Mouse (Mus musculus): ENCODE results near the gene Il10. TPM values are rescaled to one million over a fixed set of nuclear protein-coding genes. Genes with fewer than 3 reads are reported as not detected.

Gene Il10
- total and polyA plus RNA-seq, 2 experiments from 2014 or later: not detected

- Histone ChIP-seq H3K27ac (ENCODE audit: low read depth) (no peak overlapping the region), H3K4me3 (ENCODE audit: low read depth, low read length) (no peak overlapping the region), H3K36me3 (replicated peaks; ENCODE audit: control insufficient read depth, insufficient read depth, low read length) (peaks cover 48% of the 10 kb centered on the region), H3K9me3 (replicated peaks; ENCODE audit: control insufficient read depth, low read length) (no peaks in the 10 kb centered on the region), H3K4me1 (ENCODE audit: control insufficient read depth, insufficient read depth) (peaks cover 45% of the 10 kb centered on the region), H3K9ac (replicated peaks; ENCODE audit: low read depth, low read length) (no peak overlapping the region), H3K27me3 (ENCODE audit: control insufficient read depth, insufficient read depth, low read length) (no peaks in the 10 kb centered on the region), H3K4me2 (ENCODE audit: low read depth, low read length) (no peak overlapping the region)
- 50% methylated on average over 7 of the region's 7 CpGs for WGBS
- TF ChIP-seq EP300 (IDR thresholded peaks at IDR 0.05; ENCODE audit: low read depth) (no peak), CTCF (IDR thresholded peaks at IDR 0.05; ENCODE audit: low read depth) (no peak)
- ATAC-seq (ENCODE audit: insufficient read depth, low read depth): no peak
- no peak for DNase-seq (ENCODE audit: low spot score)
These were observed 38.8 kb downstream of the Il10 start for GRCm38 (mm10) chr1:131058431-131058830.

GRCm38 (mm10) chr1:131059411-131059810, 39.8 kb downstream of the Il10 start:
- H3K9ac ChIP-seq (replicated peaks; ENCODE audit: low read depth, low read length): no peak overlapping the region
- no peaks in the 10 kb centered on the region for H3K27me3 ChIP-seq (ENCODE audit: control insufficient read depth, insufficient read depth, low read length)
- TF ChIP-seq CTCF (IDR thresholded peaks at IDR 0.05; ENCODE audit: low read depth) (no peak), EP300 (IDR thresholded peaks at IDR 0.05; ENCODE audit: low read depth) (no peak)
- H3K9me3 ChIP-seq (replicated peaks; ENCODE audit: control insufficient read depth, low read length): no peaks in the 10 kb centered on the region
- H3K27ac ChIP-seq (ENCODE audit: low read depth): no peak overlapping the region
- H3K4me3 ChIP-seq (ENCODE audit: low read depth, low read length): no peak overlapping the region
- WGBS: 35% methylated on average over 1 of the region's 1 CpGs
- DNase-seq (ENCODE audit: low spot score) (no peak), ATAC-seq (ENCODE audit: insufficient read depth, low read depth) (no peak)
- no peak overlapping the region for H3K4me2 ChIP-seq (ENCODE audit: low read depth, low read length)
- peaks cover 39% of the 10 kb centered on the region for H3K36me3 ChIP-seq (replicated peaks; ENCODE audit: control insufficient read depth, insufficient read depth, low read length)
- peaks cover 55% of the 10 kb centered on the region for H3K4me1 ChIP-seq (ENCODE audit: control insufficient read depth, insufficient read depth)

- Histone ChIP-seq H3K4me1 (ENCODE audit: control insufficient read depth, insufficient read depth) (peaks cover 59% of the 10 kb centered on the region), H3K4me3 (ENCODE audit: low read depth, low read length) (no peak overlapping the region), H3K27ac (ENCODE audit: low read depth) (no peak overlapping the region), H3K4me2 (ENCODE audit: low read depth, low read length) (no peak overlapping the region), H3K9me3 (replicated peaks; ENCODE audit: control insufficient read depth, low read length) (no peaks in the 10 kb centered on the region), H3K36me3 (replicated peaks; ENCODE audit: control insufficient read depth, insufficient read depth, low read length) (peaks cover 35% of the 10 kb centered on the region), H3K27me3 (ENCODE audit: control insufficient read depth, insufficient read depth, low read length) (no peaks in the 10 kb centered on the region), H3K9ac (replicated peaks; ENCODE audit: low read depth, low read length) (no peak overlapping the region)
- 60% methylated on average over 5 of the region's 5 CpGs for WGBS
- DNase-seq (ENCODE audit: low spot score): no peak
- ATAC-seq (ENCODE audit: insufficient read depth, low read depth): no peak
- no peak for TF ChIP-seq CTCF (IDR thresholded peaks at IDR 0.05; ENCODE audit: low read depth)
- TF ChIP-seq EP300 (IDR thresholded peaks at IDR 0.05; ENCODE audit: low read depth): no peak
These were observed 40.2 kb downstream of the Il10 start for GRCm38 (mm10) chr1:131059841-131060240.

- TF ChIP-seq EP300 (IDR thresholded peaks at IDR 0.05; ENCODE audit: low read depth) (no peak), CTCF (IDR thresholded peaks at IDR 0.05; ENCODE audit: low read depth) (peak; percentile 72)
- H3K4me2 ChIP-seq (ENCODE audit: low read depth, low read length): no peak overlapping the region
- DNase-seq (ENCODE audit: low spot score): no peak
- WGBS: 40% methylated on average over 13 of the region's 13 CpGs
- H3K36me3 ChIP-seq (replicated peaks; ENCODE audit: control insufficient read depth, insufficient read depth, low read length): peaks cover 28% of the 10 kb centered on the region
- H3K9ac ChIP-seq (replicated peaks; ENCODE audit: low read depth, low read length): no peak overlapping the region
- no peak overlapping the region for H3K4me3 ChIP-seq (ENCODE audit: low read depth, low read length)
- H3K9me3 ChIP-seq (replicated peaks; ENCODE audit: control insufficient read depth, low read length): no peaks in the 10 kb centered on the region
- 0 out of 2 replicates have a peak, but pooled peaks have one; percentile 16 for ATAC-seq (ENCODE audit: insufficient read depth, low read depth)
- H3K27me3 ChIP-seq (ENCODE audit: control insufficient read depth, insufficient read depth, low read length): no peaks in the 10 kb centered on the region
- H3K27ac ChIP-seq (ENCODE audit: low read depth): 0 out of 2 replicates have a peak overlapping the region, but pooled peaks have one; percentile 14
- H3K4me1 ChIP-seq (ENCODE audit: control insufficient read depth, insufficient read depth): peaks cover 62% of the 10 kb centered on the region
These were observed 40.9 kb downstream of the Il10 start for GRCm38 (mm10) chr1:131060290-131061253.

GRCm38 (mm10) chr1:131061740-131062254, 42.2 kb downstream of the Il10 start:
- ATAC-seq (ENCODE audit: insufficient read depth, low read depth) (no peak), DNase-seq (ENCODE audit: low spot score) (no peak)
- no peak overlapping the region for H3K9ac ChIP-seq (replicated peaks; ENCODE audit: low read depth, low read length)
- H3K9me3 ChIP-seq (replicated peaks; ENCODE audit: control insufficient read depth, low read length): no peaks in the 10 kb centered on the region
- H3K4me3 ChIP-seq (ENCODE audit: low read depth, low read length): no peak overlapping the region
- no peak overlapping the region for H3K4me2 ChIP-seq (ENCODE audit: low read depth, low read length)
- WGBS: 38% methylated on average over 7 of the region's 7 CpGs
- H3K27ac ChIP-seq (ENCODE audit: low read depth): peak overlapping the region; percentile 82
- H3K4me1 ChIP-seq (ENCODE audit: control insufficient read depth, insufficient read depth): peaks cover 62% of the 10 kb centered on the region
- no peaks in the 10 kb centered on the region for H3K27me3 ChIP-seq (ENCODE audit: control insufficient read depth, insufficient read depth, low read length)
- TF ChIP-seq CTCF (IDR thresholded peaks at IDR 0.05; ENCODE audit: low read depth): no peak
- no peak for TF ChIP-seq EP300 (IDR thresholded peaks at IDR 0.05; ENCODE audit: low read depth)
- peaks cover 17% of the 10 kb centered on the region for H3K36me3 ChIP-seq (replicated peaks; ENCODE audit: control insufficient read depth, insufficient read depth, low read length)
